Mouse (Mus musculus) left cerebral cortex, postnatal 4 days (tissue): ENCODE measurements around the gene Ifitm10. TPM values are rescaled to one million over a fixed set of nuclear protein-coding genes. Genes with fewer than 3 reads are reported as not detected.
"Not testable (repeated sequence)": the region's sequence is repeated elsewhere in the genome, so short reads cannot be mapped to it uniquely, and the experiment has no call there.

Experiments used
- DNase-seq: peaks from one replicate; pipeline ENCODE4 v3.0.0-alpha.2; 2022
- intact Hi-C: fragments of 180-260 bp; cut with DNase I; formaldehyde crosslinking; loops from one replicate; pipeline ENCODE4 v1.15.1; 2025
- total RNA-seq, 2 experiments: library from RNA; stranded (reverse); gene quantifications; 2 replicates each; pipeline ENCODE4 v1.2.3; 2021

Ifitm10 gene
- total RNA-seq, 2 experiments from 2014 or later = 6.3 to 9.4 TPM

DNA sequence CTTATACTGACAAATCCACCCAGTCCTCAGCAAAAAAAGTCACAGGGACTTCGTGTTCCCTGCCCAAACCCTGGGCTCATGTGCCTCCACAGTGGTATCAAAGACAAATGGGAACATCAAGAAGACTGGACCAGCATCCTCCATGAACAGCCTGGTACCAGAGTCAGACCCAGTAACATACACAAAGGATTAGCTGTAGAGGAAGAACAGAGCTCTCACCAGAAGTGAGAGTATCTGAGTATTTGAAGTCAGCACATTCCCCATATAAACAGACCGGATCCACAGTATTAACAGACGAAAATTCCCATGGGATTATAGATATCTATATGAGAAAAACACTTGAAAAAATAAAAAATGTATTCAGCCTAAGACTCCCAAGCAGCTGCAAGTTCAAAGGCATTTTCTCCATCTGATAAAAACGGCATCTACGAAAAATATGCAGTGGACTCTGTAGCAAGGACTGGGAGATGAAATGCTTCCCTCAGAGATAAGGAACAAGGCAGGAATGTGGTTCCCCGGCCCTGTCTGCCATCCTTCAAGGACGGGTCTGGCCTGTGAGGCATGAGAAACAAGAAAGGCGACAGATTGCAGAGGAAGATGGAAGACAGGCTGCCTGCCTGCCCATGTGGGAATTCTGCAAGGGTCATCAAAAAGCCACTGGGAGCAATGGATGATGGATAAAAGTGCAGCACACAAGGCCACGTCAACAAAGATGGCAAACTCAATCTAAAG, 46.7 kb downstream of the Ifitm10 start:
- no peak for DNase-seq
- intact Hi-C loops = loop anchor here (5.0 kb wide), 1 partner anchor 910 kb away; no protein-coding TSS in a partner anchor

DNA sequence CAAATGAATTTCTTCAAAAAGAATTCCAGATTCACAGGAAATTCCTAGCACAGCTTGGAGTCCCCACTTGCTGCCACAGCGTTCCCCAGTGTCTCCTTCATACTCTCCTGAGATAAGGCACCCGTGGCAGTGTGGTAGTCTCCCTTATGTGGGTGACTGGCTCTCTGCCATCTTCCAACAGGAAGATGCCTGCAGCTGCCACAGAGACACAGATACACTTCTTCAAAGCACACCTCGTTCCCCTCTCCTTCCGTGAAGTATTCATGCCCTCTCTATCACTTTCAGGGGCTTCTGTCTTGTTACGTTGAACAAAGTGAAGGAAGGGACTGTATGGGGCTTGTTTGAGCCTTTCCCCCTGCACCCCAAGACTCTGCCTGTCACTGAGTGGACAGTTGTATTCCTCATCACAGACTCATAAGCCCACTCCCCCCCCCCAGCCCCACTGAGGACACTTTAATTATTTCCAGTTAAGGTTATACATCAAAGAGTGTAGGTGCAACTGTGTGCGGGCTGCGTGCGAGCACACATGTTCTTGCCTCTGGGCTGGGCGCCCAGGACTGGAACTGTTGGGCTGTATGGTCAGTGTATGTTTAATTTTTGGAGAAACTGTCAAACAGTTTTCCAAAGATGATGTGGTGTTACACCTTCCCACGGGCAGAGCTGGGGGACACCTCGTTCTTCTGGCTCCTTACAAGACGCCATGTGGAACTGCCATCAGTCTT, 50.0 kb downstream of the Ifitm10 start:
- intact Hi-C loops = no loop called here
- no peak for DNase-seq

DNA sequence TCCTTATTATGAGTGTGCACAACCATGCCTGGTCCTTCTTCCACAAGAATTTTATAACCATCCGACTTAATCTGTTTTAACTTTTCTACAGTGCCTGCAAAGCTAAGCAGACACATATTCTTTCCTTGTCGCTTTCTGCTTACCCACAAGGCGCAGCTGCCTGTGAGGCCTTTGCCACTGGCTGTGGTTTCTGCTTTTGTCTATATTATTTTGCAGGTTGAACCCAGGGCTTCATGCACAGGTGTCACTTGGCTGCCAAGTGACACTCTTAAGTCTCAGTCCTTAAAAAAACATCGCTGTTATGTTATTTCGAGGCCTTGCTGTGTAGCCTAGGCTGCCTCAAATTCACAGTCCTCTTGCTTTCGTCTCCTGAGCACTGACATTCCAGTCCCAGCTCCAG, 50.9 kb downstream of the Ifitm10 start:
- DNase-seq = no peak
- intact Hi-C loops = no loop called here

DNA sequence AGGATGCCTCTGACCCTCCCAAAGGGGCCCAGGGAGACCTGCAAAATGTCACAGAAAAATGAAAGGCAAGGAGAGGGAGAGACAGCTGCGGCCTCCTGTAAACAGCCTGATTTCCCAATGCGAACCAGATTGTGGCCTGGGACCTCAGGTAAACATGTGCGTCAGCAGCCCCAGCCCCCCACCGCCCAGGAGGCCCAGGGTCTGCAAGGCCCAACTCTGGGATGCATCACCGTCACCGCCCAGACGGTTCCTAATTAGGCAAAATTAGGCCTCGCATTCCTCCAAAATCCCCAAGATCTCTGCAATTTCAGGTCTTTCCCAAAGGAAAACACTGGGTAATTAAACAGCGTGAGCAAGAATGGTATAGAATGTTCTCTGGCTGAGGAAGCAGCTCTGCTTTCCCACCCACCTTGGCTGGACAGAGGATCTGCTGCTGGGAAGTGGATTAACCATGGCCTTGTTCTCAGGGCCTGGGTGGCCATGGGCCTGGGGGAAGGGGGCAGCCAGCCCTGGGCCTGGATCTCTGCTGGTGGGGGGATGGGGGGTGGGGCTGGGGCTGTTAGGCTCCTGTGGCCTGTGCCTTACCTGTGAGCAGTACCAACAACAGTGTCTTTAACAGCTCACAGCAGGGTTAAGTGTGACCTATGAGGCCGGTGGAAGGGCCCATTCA, 51.8 kb downstream of the Ifitm10 start:
- intact Hi-C loops, DNase-seq: not testable (repeated sequence)

GRCm38 (mm10) chr7:142320906-142321305, 52.6 kb downstream of the Ifitm10 start:
- DNase-seq = no peak
- intact Hi-C loops = no loop called here

DNA sequence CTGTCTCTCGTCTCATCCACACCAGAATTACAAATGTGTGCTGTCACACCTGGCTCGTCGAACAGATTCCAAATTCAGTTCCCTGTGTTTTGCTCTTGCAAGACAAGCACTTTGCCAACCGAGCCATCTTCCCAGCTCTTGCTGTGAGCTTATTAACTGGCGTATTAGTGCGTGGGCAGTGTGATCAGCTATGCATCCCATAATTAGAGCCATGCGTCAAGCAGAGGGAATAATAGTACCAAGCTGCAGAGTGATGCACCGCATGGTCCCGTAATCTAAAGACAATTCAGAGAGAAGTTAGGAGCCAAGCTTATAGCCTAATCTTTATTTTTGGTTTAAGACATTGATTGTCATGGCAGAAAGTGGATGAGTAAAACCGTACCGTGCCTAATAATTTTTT, 54.4 kb downstream of the Ifitm10 start:
- intact Hi-C loops = loop anchor here (5.0 kb wide), 1 partner anchor 358 kb away; no protein-coding TSS in a partner anchor
- DNase-seq = no peak

DNA sequence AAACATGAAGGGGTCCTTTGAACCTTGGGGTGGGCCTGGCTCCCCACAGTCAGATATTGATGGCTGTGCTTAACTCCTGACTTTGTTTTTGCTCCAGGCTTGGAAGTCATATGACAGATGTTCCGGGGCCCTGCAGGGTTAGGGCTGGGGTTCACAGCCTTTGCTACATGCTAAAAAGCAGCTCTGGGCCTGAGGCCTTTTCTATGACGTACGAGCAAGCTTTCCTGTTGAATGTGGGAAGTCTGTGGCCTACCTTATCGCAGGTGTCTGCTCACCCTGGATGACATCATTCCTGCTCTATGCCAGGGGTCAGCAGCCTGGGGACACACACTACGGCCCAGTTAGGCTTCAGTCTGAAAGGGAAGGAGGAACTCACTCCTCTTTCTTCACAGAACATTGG, 56.3 kb downstream of the Ifitm10 start:
- intact Hi-C loops = loop anchor here (5.0 kb wide), 1 partner anchor 360 kb away; no protein-coding TSS in a partner anchor
- no peak for DNase-seq

DNA sequence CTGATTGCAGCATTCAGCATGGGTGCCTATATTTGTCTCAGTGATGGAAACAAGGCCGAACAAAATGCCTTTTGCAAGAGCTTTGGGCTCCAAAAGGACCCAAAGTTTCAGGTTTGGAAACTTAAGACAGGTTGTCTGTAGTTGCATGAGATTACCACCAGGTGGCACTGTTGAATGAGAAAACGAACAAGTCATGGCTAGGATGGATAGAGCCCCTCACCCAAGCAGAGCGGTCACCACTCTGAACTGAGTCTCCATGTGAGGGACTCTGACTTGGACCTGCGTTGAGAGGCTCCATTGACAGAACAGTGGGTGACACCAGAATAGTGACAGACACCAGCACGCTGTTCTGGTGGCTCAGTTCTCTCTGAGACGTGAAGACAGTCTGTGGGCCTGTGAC, 57.0 kb downstream of the Ifitm10 start:
- peak; percentile 45 for DNase-seq
- intact Hi-C loops = loop anchor here (5.0 kb wide), 1 partner anchor 361 kb away; no protein-coding TSS in a partner anchor

DNA sequence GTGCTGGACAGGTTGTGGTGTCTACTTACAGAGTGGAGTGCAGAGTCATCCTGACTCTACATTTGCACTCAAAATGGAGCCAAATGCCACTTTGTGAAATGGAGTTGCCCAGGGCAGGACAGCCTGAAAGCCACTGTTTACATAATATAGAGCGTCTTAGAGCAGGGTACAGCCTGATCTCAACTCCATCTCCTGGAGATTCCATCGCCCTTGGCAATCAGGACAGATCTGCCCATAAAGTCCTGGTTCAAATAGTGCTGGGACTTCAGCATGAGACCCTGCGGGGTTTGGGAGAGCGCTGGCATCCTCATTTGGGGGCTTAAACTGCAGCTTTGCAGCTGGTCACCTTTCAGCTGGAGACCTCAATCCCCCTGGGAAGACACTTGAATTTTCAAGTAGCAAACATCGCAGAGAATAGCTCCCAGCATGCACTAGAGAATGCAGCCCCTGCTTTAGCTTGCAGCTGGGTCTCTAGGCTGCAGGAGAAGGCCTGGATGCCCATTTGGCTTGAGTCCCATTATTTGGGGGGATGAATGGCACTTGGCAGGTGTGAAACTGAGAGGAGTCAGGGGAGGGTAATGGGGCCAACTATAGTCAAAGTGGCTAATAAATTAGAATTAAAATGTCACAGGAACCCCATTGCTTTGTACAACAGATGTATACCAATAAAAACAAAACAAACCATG, 58.8 kb downstream of the Ifitm10 start:
- no peak for DNase-seq
- intact Hi-C loops = loop anchor here (5.0 kb wide), 1 partner anchor 363 kb away; no protein-coding TSS in a partner anchor

DNA sequence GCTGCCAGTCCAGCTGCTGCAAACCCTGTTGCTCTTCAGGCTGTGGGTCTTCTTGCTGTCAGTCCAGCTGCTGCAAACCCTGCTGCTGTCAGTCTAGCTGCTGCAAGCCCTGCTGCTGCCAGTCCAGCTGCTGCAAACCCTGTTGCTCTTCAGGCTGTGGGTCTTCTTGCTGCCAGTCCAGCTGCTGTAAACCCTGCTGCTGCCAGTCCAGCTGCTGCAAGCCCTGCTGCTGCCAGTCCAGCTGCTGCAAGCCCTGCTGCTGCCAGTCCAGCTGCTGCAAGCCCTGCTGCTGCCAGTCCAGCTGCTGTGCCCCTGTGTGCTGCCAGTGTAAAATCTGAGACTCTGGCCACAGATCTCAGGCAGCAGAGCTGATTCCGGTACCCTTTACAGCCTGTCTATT, 69.6 kb downstream of the Ifitm10 start:
- intact Hi-C loops, DNase-seq: not testable (repeated sequence)

DNA sequence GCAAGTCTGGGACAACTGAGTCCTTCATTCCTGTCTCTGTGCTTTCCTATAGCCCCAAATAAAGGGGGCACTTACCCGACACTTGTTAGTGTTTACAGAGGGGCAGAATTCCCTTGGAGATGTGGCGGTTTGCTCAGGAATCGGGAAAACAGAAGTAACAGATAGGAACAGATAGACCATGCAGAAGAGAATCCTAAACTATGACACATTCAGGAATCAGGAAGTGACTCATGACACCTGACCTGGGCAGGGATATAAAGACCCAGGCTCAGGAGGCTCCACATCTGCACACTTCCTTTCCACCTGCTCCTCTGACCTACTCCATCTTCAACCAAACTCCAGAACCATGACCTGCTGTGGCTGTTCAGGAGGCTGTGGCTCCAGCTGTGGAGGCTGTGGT, 70.3 kb downstream of the Ifitm10 start, which contains the start of gene Krtap5-4:
Gene Krtap5-4, plus strand, starts transcription at position 301 of the 400 bp plus-strand sequence.
- DNase-seq = no peak
- intact Hi-C loops = no loop called here

DNA sequence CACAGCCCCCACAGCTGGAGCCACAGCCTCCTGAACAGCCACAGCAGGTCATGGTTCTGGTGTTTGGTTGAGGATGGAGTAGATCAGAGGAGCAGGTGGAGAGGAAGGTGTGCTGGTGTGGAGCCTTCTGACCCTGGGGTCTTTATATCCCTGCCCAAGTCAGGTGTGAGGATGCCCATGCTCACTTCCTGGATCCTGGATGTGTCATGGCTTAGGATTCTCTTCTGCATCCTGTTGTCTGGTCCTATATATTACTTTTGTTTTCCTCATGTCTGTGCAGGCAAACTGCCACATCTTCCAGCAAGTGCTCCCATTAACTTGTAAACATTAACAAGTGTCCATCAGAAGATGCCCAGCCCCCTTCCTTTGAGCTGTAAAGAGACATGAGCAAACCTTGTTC, 76.5 kb downstream of the Ifitm10 start, which contains the start of gene Krtap5-1:
Gene Krtap5-1, minus strand, starts transcription at position 101 of the 400 bp plus-strand sequence.
- intact Hi-C loops, DNase-seq: not testable (repeated sequence)

DNA sequence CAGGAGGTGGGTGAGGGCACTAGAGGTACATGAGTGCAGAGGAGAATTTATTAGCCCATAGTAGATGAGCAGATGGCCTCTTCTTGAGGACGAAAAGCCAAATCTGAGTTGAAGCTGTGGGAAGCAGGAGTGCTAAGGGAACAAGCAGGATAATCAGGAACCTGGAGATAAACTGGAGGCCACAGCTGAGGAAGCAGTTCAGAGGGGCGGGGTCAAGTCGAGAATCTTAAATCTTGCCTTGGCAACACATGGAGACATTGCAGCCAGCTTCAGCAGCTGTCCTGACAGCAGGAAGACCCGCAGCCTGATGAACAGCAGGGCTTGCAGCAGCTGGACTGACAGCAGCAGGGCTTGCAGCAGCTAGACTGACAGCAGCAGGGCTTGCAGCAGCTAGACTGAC, 77.4 kb downstream of the Ifitm10 start:
- intact Hi-C loops, DNase-seq: not testable (repeated sequence)

DNA sequence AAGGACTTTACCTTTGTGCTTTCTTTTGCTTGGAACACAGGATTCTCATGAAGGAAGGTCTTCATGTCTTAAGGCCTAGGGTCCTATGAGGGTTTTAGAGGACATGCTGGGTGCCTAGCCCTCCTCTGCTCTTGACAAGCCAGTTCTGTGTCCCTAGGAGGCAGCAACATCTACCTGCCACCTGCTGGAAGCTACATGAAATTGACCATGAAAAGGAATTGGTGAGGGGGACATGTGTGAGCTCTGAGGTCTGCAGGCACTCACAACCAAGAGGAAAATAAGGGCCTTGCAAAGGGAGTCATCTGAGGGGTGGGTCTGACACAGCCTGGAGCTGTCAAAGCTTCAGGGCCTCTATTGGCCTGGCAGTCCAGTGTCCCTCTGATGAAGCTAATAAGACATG, 78.1 kb downstream of the Ifitm10 start:
- intact Hi-C loops = no loop called here
- DNase-seq = no peak

- intact Hi-C loops = loop anchor here (1.0 kb wide), 1 partner anchor 16 kb away; no protein-coding TSS in a partner anchor
- peak; percentile 24 for DNase-seq
These were observed 79.7 kb downstream of the Ifitm10 start for GRCm38 (mm10) chr7:142293851-142294250.

- DNase-seq, intact Hi-C loops: not testable (repeated sequence)
These were observed 87.5 kb downstream of the Ifitm10 start for GRCm38 (mm10) chr7:142285910-142286612.

GRCm38 (mm10) chr7:142285130-142285835, 88.3 kb downstream of the Ifitm10 start:
- peak; percentile 34 for DNase-seq
- intact Hi-C loops = no loop called here

- intact Hi-C loops = no loop called here
- DNase-seq = peak; percentile 97
These were observed 88.9 kb downstream of the Ifitm10 start for GRCm38 (mm10) chr7:142284615-142285080.

DNA sequence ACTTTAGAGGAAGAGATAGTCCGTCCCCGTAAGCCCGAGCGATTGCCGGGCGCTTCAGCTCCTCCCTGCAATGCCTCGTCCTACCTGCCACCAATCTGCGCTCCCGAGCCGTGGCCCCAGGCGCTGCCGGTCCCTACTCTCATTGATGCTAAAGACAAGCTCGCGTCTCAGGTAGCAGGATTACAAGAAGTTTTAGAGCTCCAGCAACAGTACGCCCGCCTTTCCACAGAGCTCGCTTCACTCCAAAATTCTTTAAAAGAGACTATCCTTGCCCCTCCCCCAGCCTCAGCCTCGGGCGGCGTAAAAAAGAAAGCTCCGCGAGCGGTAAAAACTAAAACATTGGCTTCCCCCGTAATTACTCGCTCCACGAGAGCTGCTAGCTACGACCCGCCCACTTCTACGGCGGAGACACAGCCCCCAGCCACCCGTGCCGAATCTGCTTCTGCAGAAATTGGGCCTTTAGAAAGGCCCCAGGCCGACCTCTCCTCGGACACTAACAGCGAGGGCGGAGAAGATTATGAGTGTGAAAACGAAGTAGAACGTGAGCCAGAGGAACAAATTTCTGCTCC, 89.4 kb downstream of the Ifitm10 start:
- intact Hi-C loops = no loop called here
- peak; percentile 57 for DNase-seq
